In the genomic region with DNA sequence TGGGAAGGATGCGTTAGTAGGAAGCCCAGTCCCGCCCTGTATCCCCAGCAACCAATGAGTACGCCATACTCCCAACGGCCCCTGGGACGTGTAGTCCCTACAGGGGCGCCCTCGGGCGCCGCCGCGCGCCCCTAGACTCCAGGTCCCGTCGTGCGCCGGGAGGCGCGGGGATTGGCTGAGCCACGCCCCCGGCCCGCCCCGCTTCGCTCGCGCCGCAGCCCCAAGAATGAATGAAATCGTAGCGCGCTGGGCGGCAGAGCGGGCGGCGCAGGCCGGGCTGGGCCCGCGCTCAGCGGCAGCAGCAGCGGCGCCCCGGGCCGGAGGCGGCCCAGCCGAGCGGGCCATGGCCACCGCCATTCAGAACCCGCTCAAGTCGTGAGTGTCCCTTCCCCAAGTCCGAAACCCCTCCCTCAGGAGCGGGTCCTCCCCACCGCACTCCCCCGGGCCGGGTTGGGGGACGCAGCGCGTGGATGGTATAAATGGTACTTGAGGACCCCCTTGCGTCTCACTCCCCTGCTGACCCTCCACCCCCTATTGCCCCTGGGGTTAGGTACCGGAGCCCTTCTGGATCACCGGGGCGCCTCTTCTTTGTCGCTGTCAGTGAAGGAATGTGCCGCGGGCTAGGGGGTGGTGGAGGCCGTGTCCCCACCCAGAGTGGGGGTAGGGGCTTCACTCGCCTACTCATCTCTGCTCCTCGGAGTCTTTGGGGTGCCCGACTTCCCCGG, we compare ENCODE assay signal across 8 mouse cellular contexts. TPM values are rescaled to one million over a fixed set of nuclear protein-coding genes. Genes with fewer than 3 reads are reported as not detected.
DNase-seq lines count a peak whose midpoint lies in the region; ATAC-seq and TF ChIP-seq lines count a peak whose summit lies in the region.

Gene Dpf1, plus strand, starts transcription at position 214 of the 725 bp plus-strand sequence.

- DNase-seq in MEL (ENCODE audit: low read depth, low spot score): peak; percentile 92
- peak; percentile 75 for DNase-seq in c-Kit-positive CD71-positive TER-119-negative erythroid progenitor cells, embryonic 14.5 days (ENCODE audit: low read depth)
- peak; percentile 81 to 83 for DNase-seq in heart, postnatal 10 days
- peak; percentile 59 to 80 for DNase-seq in kidney, postnatal 36 days
- peak; percentile 74 for DNase-seq in thymus, adult 2 months

- no peak for TF ChIP-seq RAD21 in MEL (IDR thresholded peaks at IDR 0.05; ENCODE audit: low read depth, low read length)

- TF ChIP-seq POLR2A in MEL (IDR thresholded peaks at IDR 0.05; ENCODE audit: control insufficient read depth in 1 of 2, insufficient read depth in 1 of 2, low read depth in 1 of 2, low read length in 2 of 2, poor library complexity in 1 of 2): peak; percentile 46 to 69; a peak in 2 of 4 replicates
- TF ChIP-seq POLR2A in thymus, adult 2 months (IDR thresholded peaks at IDR 0.05; ENCODE audit: control insufficient read depth, extremely low read depth, insufficient read depth, low read length, poor library complexity): 0 out of 2 replicates have a peak, but pooled peaks have one; percentile 40

- peak; percentile 93 for ATAC-seq in forebrain, embryonic 13.5 days
- peak; percentile 61 for ATAC-seq in liver, embryonic 15.5 days (ENCODE audit: insufficient read depth)
- peak; percentile 70 for ATAC-seq in neural tube, embryonic 12.5 days (ENCODE audit: low FRiP score, low read depth)

- peaks cover 3 to 5% of the 10 kb centered on the region in 2 experiments; a peak in 3 of 4 replicates for H3K4me1 ChIP-seq in MEL (ENCODE audit: control insufficient read depth in 1 of 2, insufficient read depth in 2 of 2, low read length in 2 of 2)
- peaks cover 40% of the 10 kb centered on the region for H3K4me1 ChIP-seq in forebrain, embryonic 13.5 days
- peaks cover 39% of the 10 kb centered on the region for H3K4me1 ChIP-seq in liver, embryonic 15.5 days (replicated peaks)
- H3K4me1 ChIP-seq in neural tube, embryonic 12.5 days: peaks cover 41% of the 10 kb centered on the region
- H3K4me1 ChIP-seq in thymus, adult 2 months (replicated peaks; ENCODE audit: control insufficient read depth, insufficient read depth, low read length): peaks cover 21% of the 10 kb centered on the region

- no peaks in the 10 kb centered on the region for H3K27me3 ChIP-seq in MEL (ENCODE audit: control insufficient read depth in 1 of 2, insufficient read depth in 2 of 2, low read length in 2 of 2)
- H3K27me3 ChIP-seq in forebrain, embryonic 13.5 days: no peaks in the 10 kb centered on the region
- H3K27me3 ChIP-seq in liver, embryonic 15.5 days: peaks cover 76% of the 10 kb centered on the region
- no peaks in the 10 kb centered on the region for H3K27me3 ChIP-seq in neural tube, embryonic 12.5 days (replicated peaks)
- H3K27me3 ChIP-seq in thymus, adult 2 months (ENCODE audit: control insufficient read depth, insufficient read depth, low read length): peaks cover 28% of the 10 kb centered on the region

- H3K27ac ChIP-seq in MEL (ENCODE audit: control insufficient read depth, low read depth, low read length): no peak within 1 kb of the TSS
- peak within 1 kb of the TSS; percentile 95 for H3K27ac ChIP-seq in forebrain, embryonic 13.5 days
- no peak within 1 kb of the TSS for H3K27ac ChIP-seq in liver, embryonic 15.5 days (replicated peaks)
- peak within 1 kb of the TSS; percentile 72 for H3K27ac ChIP-seq in neural tube, embryonic 12.5 days
- H3K27ac ChIP-seq in thymus, adult 2 months (ENCODE audit: control insufficient read depth, insufficient read depth, low read length): no peak within 1 kb of the TSS

- H3K36me3 ChIP-seq in MEL (ENCODE audit: control insufficient read depth in 1 of 2, insufficient read depth in 2 of 2, low read length in 2 of 2): peaks cover 0 to 4% of the 10 kb centered on the region in 2 experiments; a peak in 1 of 4 replicates
- no peaks in the 10 kb centered on the region for H3K36me3 ChIP-seq in forebrain, embryonic 13.5 days (ENCODE audit: poor library complexity, severe bottlenecking)
- H3K36me3 ChIP-seq in liver, embryonic 15.5 days (replicated peaks): no peaks in the 10 kb centered on the region
- no peaks in the 10 kb centered on the region for H3K36me3 ChIP-seq in neural tube, embryonic 12.5 days
- no peaks in the 10 kb centered on the region for H3K36me3 ChIP-seq in thymus, adult 2 months (ENCODE audit: control insufficient read depth, insufficient read depth, low read length)

- H3K79me2 ChIP-seq in MEL (ENCODE audit: control insufficient read depth, insufficient read depth, low read length, poor library complexity): no peaks in the 10 kb centered on the region; the same call in none of the 2 replicates

- WGBS in forebrain, embryonic 13.5 days: under 1% methylated on average over 48 of the region's 67 CpGs
- 1% methylated on average over 67 of the region's 67 CpGs for WGBS in liver, embryonic 15.5 days (ENCODE audit: insufficient replicate concordance)
- WGBS in neural tube, embryonic 12.5 days: under 1% methylated on average over 67 of the region's 67 CpGs
- 2% methylated on average over 67 of the region's 67 CpGs for WGBS in thymus, adult 2 months

- H3K9me3 ChIP-seq in MEL (replicated peaks; ENCODE audit: insufficient read depth, low read length): no peaks in the 10 kb centered on the region
- H3K9me3 ChIP-seq in forebrain, embryonic 13.5 days (replicated peaks): no peaks in the 10 kb centered on the region
- H3K9me3 ChIP-seq in liver, embryonic 15.5 days (replicated peaks): no peaks in the 10 kb centered on the region
- no peaks in the 10 kb centered on the region for H3K9me3 ChIP-seq in neural tube, embryonic 12.5 days

- H3K4me2 ChIP-seq in forebrain, embryonic 13.5 days: peak within 1 kb of the TSS; percentile 91
- H3K4me2 ChIP-seq in liver, embryonic 15.5 days: peak within 1 kb of the TSS; percentile 73
- peak within 1 kb of the TSS; percentile 86 for H3K4me2 ChIP-seq in neural tube, embryonic 12.5 days (replicated peaks)

- TF ChIP-seq EP300 in MEL (IDR thresholded peaks at IDR 0.05; ENCODE audit: low read depth in 1 of 2, low read length in 2 of 2): no peak

- intact Hi-C loops in heart, postnatal 10 days (cut with DNase I): no loop called here

- H3K9ac ChIP-seq in MEL (ENCODE audit: control insufficient read depth, low read depth, low read length, poor library complexity, severe bottlenecking): peak within 1 kb of the TSS; percentile 73
- H3K9ac ChIP-seq in forebrain, embryonic 13.5 days: peak within 1 kb of the TSS; percentile 89
- no peak within 1 kb of the TSS for H3K9ac ChIP-seq in liver, embryonic 15.5 days
- H3K9ac ChIP-seq in neural tube, embryonic 12.5 days: peak within 1 kb of the TSS; percentile 83

- peak within 1 kb of the TSS; percentile 52 to 65 for H3K4me3 ChIP-seq in MEL (ENCODE audit: control insufficient read depth in 1 of 2, insufficient read depth in 1 of 2, low read depth in 2 of 2, low read length in 2 of 2)
- H3K4me3 ChIP-seq in forebrain, embryonic 13.5 days: peak within 1 kb of the TSS; percentile 75
- H3K4me3 ChIP-seq in liver, embryonic 15.5 days (replicated peaks): peak within 1 kb of the TSS; percentile 49
- H3K4me3 ChIP-seq in neural tube, embryonic 12.5 days: peak within 1 kb of the TSS; percentile 68
- peak within 1 kb of the TSS; percentile 17 for H3K4me3 ChIP-seq in thymus, adult 2 months (ENCODE audit: control insufficient read depth, insufficient read depth, low read length)

- TF ChIP-seq CTCF in MEL (IDR thresholded peaks at IDR 0.05 in 2 of 3, conservative IDR thresholded peaks at IDR 0.05 in 1 of 3; ENCODE audit: control insufficient read depth in 1 of 3, insufficient read depth in 1 of 3, low read depth in 2 of 3, low read length in 3 of 3, poor library complexity in 1 of 3, severe bottlenecking in 1 of 3): no peak
- TF ChIP-seq CTCF in thymus, adult 2 months (IDR thresholded peaks at IDR 0.05; ENCODE audit: borderline replicate concordance, control insufficient read depth, extremely low read depth, insufficient read depth, low read length, poor library complexity): no peak

TF ChIP-seq in MEL, 35 proteins besides CTCF, POLR2A, EP300 and RAD21 (continues in another document):
- TF ChIP-seq MAZ (IDR thresholded peaks at IDR 0.05; ENCODE audit: low read depth, low read length): no peak
- no peak for TF ChIP-seq SMC3 (IDR thresholded peaks at IDR 0.05; ENCODE audit: low read depth, low read length)
- TF ChIP-seq MXI1 (IDR thresholded peaks at IDR 0.05; ENCODE audit: low read depth, low read length): peak; percentile 84
- TF ChIP-seq MYC (IDR thresholded peaks at IDR 0.05; ENCODE audit: low read depth, low read length): no peak
- peak; percentile 49; the same call in 1 of the 2 replicates for TF ChIP-seq ELF1 (IDR thresholded peaks at IDR 0.05; ENCODE audit: low read depth, low read length)
- TF ChIP-seq ZC3H11A (IDR thresholded peaks at IDR 0.05; ENCODE audit: low read depth, low read length): no peak
- TF ChIP-seq POLR2AphosphoS5 (IDR thresholded peaks at IDR 0.05; ENCODE audit: borderline replicate concordance, low read depth, low read length): no peak
- TF ChIP-seq USF1 (IDR thresholded peaks at IDR 0.05; ENCODE audit: low read depth, low read length): no peak
- 0 out of 2 replicates have a peak, but pooled peaks have one; percentile 47 for TF ChIP-seq MAX (IDR thresholded peaks at IDR 0.05; ENCODE audit: low read length)
- TF ChIP-seq RCOR1 (IDR thresholded peaks at IDR 0.05; ENCODE audit: low read depth, low read length): peak; percentile 94
- TF ChIP-seq GATA1 (IDR thresholded peaks at IDR 0.05; ENCODE audit: low read depth, low read length): no peak
- TF ChIP-seq ETS1 (IDR thresholded peaks at IDR 0.05; ENCODE audit: low read depth, low read length): no peak
- no peak for TF ChIP-seq GABPA (IDR thresholded peaks at IDR 0.05; ENCODE audit: low read depth, low read length)
- TF ChIP-seq MYB (IDR thresholded peaks at IDR 0.05; ENCODE audit: low read depth, low read length): no peak
- no peak for TF ChIP-seq CHD2 (IDR thresholded peaks at IDR 0.05; ENCODE audit: low read length)
- TF ChIP-seq TBP (IDR thresholded peaks at IDR 0.05; ENCODE audit: low read depth, low read length): peak; percentile 36; the same call in 1 of the 2 replicates
- no peak for TF ChIP-seq JUND (IDR thresholded peaks at IDR 0.05; ENCODE audit: low read depth, low read length)
- no peak for TF ChIP-seq MAFK (IDR thresholded peaks at IDR 0.05; ENCODE audit: borderline replicate concordance, low read depth, low read length)

RNA-seq across cellular contexts. Expression of gene Dpf1, which starts in this region (rescaled TPM):
- 8.4 and 10.2 TPM in 2 replicates for total RNA-seq in MEL (2012; rRNA removed)
- polyA plus RNA-seq in MEL (2012; ENCODE audit: insufficient read depth in 1 of 2, insufficient read length in 2 of 2, low read depth in 1 of 2, low replicate concordance in 2 of 2, missing spikeins in 1 of 2): 10 to 100 TPM in 1 of 2 experiments, not detected in 1; 17.3 TPM
- 165 and 182 TPM in 2 replicates for polyA plus RNA-seq in forebrain, embryonic 13.5 days (2015; fragmentation: Nextera tagmentation; extraction: Ambion mirVana)
- total RNA-seq in heart, postnatal 10 days (2021): 1 to 10 TPM in 1 of 2 experiments, under 1 TPM in 1; 0.45 to 2.1 TPM
- polyA plus RNA-seq in liver, embryonic 15.5 days (2015; fragmentation: Nextera tagmentation; extraction: Ambion mirVana): 1.7 and 2.3 TPM in 2 replicates
- 105 and 118 TPM in 2 replicates for polyA plus RNA-seq in neural tube, embryonic 12.5 days (2016; fragmentation: Nextera tagmentation; extraction: Ambion mirVana)
- polyA plus RNA-seq in thymus, adult 2 months (2012; rRNA removed): 1.6 and 1.8 TPM in 2 replicates

Comparison
In these comparisons a context has a peak if more than half of its experiments do, and no peak if none do; other contexts are left out.
1. H3K27ac ChIP-seq: peak in forebrain, embryonic 13.5 days (single experiment) and neural tube, embryonic 12.5 days (single experiment); none in MEL (single experiment), liver, embryonic 15.5 days (single experiment) and thymus, adult 2 months (single experiment).
2. H3K4me3 ChIP-seq: peak in every context shown above with its lines; median percentile 75 in forebrain, embryonic 13.5 days; 68 in neural tube, embryonic 12.5 days; 58 in MEL; 49 in liver, embryonic 15.5 days; 17 in thymus, adult 2 months.
3. Peak in every context shown above with its lines, with median percentiles within 50 percentile points of each other: DNase-seq, ATAC-seq and H3K4me2 ChIP-seq.